Mouse (Mus musculus): ENCODE results near the gene Naa38.

GRCm38 (mm10) chr11:69411538-69412203 lies 16.4 kb downstream of the Naa38 start:
- TF ChIP-seq POLR2A (IDR thresholded peaks at IDR 0.05; ENCODE audit: insufficient read depth, low read length) (no peak), EP300 (IDR thresholded peaks at IDR 0.05; ENCODE audit: insufficient read depth, low read depth, low read length) (0 out of 2 replicates have a peak, but pooled peaks have one; percentile 30)
